Mouse (Mus musculus): ENCODE data around the gene Tnni2. TPM values are rescaled to one million over a fixed set of nuclear protein-coding genes. Genes with fewer than 3 reads are reported as not detected.

The Tnni2 gene
- polyA plus RNA-seq, 1 experiment from 2014 or later = 45.2 TPM

DNA sequence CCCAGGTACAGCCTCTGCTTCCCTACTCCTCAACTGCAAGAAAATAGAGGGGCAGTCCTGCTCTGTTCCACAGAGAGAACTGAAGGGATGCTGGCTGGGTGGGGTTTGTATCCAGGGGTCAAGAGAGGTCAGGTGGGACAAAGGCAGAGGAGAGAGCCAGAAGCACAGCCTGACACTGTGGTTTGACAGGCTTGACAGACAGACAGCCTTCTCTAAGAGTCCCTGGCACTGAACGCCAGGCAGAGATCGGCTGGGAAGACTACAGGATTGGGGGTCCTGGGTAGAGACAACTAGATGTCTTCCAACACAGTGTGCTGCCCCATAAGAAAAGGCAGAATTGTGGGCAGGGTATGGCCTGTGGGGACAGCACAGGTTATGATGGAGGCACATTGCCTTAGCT is 37.0 kb downstream of the Tnni2 start:
- no peaks in the 10 kb centered on the region for H3K27me3 ChIP-seq
- ATAC-seq (ENCODE audit: low FRiP score, low read depth) = no peak
- no peaks in the 10 kb centered on the region for H3K9me3 ChIP-seq
- no peaks in the 10 kb centered on the region for H3K36me3 ChIP-seq
- WGBS = 96% methylated on average over 2 of the region's 2 CpGs
- no peak overlapping the region for H3K9ac ChIP-seq
- no peak overlapping the region for H3K4me2 ChIP-seq (replicated peaks)
- peaks cover 74% of the 10 kb centered on the region for H3K4me1 ChIP-seq
- no peak overlapping the region for H3K4me3 ChIP-seq
- peak overlapping the region; percentile 99; the same call in 1 of the 2 replicates for H3K27ac ChIP-seq

- no peak overlapping the region for H3K4me2 ChIP-seq (replicated peaks)
- no peaks in the 10 kb centered on the region for H3K27me3 ChIP-seq
- no peak overlapping the region for H3K4me3 ChIP-seq
- no peaks in the 10 kb centered on the region for H3K9me3 ChIP-seq
- no peak for ATAC-seq (ENCODE audit: low FRiP score, low read depth)
- peak overlapping the region; percentile 99; the same call in 1 of the 2 replicates for H3K27ac ChIP-seq
- H3K9ac ChIP-seq = no peak overlapping the region
- H3K36me3 ChIP-seq = no peaks in the 10 kb centered on the region
- H3K4me1 ChIP-seq = peaks cover 79% of the 10 kb centered on the region
These were observed 37.7 kb downstream of the Tnni2 start for GRCm38 (mm10) chr7:142479307-142479706.

DNA sequence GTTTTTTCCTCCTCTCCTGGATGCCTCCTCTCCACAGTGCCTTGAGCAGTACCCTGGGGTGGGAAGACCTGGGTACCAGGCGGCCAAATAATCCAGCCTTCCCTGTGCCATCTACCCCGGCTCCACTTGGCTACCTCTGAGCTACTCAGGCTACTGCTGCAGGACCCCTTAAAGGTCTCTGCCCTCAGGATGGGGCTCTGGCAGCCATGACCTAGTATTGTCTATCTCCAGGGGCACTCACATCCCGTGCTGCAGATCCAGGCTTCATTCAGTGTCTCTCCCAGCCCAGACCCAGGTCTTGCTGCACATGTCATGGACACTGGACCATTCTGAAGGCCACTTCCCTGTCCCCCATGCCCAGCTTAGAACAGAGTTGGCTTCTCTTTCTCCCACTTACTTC is 38.3 kb downstream of the Tnni2 start:
- no peak overlapping the region for H3K4me3 ChIP-seq
- no peaks in the 10 kb centered on the region for H3K9me3 ChIP-seq
- WGBS = 94% methylated on average over 3 of the region's 3 CpGs
- ATAC-seq (ENCODE audit: low FRiP score, low read depth) = no peak
- no peaks in the 10 kb centered on the region for H3K27me3 ChIP-seq
- peaks cover 3% of the 10 kb centered on the region; the same call in 1 of the 2 replicates for H3K36me3 ChIP-seq
- H3K9ac ChIP-seq = no peak overlapping the region
- H3K27ac ChIP-seq = peak overlapping the region; percentile 99; the same call in 1 of the 2 replicates
- no peak overlapping the region for H3K4me2 ChIP-seq (replicated peaks)
- H3K4me1 ChIP-seq = peaks cover 79% of the 10 kb centered on the region

GRCm38 (mm10) chr7:142480661-142481060 is 39.1 kb downstream of the Tnni2 start:
- Histone ChIP-seq H3K9ac (0 out of 2 replicates have a peak overlapping the region, but pooled peaks have one; percentile 65), H3K27ac (peak overlapping the region; percentile 99), H3K27me3 (no peaks in the 10 kb centered on the region), H3K36me3 (peaks cover 6% of the 10 kb centered on the region; the same call in 1 of the 2 replicates), H3K4me2 (replicated peaks) (peak overlapping the region; percentile 59), H3K4me1 (peaks cover 79% of the 10 kb centered on the region), H3K9me3 (no peaks in the 10 kb centered on the region), H3K4me3 (no peak overlapping the region)
- 94% methylated on average over 3 of the region's 3 CpGs for WGBS
- ATAC-seq (ENCODE audit: low FRiP score, low read depth) = no peak

GRCm38 (mm10) chr7:142481186-142481567 is 39.6 kb downstream of the Tnni2 start:
- H3K4me3 ChIP-seq = peak overlapping the region; percentile 24; the same call in 1 of the 2 replicates
- peaks cover 7% of the 10 kb centered on the region; the same call in 1 of the 2 replicates for H3K36me3 ChIP-seq
- peak overlapping the region; percentile 59 for H3K4me2 ChIP-seq (replicated peaks)
- peak overlapping the region; percentile 99 for H3K27ac ChIP-seq
- H3K9ac ChIP-seq = peak overlapping the region; percentile 65
- ATAC-seq (ENCODE audit: low FRiP score, low read depth) = no peak
- no peaks in the 10 kb centered on the region for H3K9me3 ChIP-seq
- H3K27me3 ChIP-seq = no peaks in the 10 kb centered on the region
- peaks cover 79% of the 10 kb centered on the region for H3K4me1 ChIP-seq
- WGBS = 10% methylated on average over 5 of the region's 5 CpGs

DNA sequence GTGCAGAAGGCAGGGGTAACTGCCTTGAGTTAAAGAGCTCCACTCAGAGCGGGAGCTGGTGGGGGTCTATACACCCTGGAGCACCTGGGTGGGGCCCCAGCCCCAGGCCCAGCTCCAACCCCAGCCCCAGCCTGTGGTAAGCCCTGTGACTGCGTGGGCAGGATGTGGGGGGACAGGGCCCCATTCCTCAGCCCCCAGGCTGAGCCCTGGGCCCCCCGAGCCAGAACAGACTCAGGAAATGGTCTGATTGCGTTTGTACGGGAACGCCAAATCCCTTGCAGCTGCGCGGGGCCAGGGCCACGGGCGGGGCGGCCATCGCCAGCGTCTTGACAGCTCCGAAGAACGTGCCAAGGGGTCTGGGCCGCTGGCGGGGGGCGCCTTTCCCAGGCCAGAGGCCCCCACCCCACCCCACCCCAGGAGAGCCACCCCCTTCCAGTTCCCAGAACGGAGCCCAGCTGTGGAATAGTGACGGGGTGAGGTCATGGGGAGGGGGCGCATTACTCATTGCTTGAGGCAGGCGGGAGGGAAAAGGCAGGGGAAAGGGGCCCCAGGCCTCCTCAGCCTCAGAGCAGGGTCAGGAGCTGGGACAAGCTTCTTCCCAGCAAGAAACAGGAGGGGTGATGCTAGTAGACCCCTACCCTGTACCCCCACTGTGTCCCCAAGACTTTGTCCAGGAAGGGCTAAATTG is 40.1 kb downstream of the Tnni2 start:
- Histone ChIP-seq H3K27me3 (no peaks in the 10 kb centered on the region), H3K9me3 (no peaks in the 10 kb centered on the region), H3K36me3 (peaks cover 7% of the 10 kb centered on the region; the same call in 1 of the 2 replicates), H3K4me2 (replicated peaks) (peak overlapping the region; percentile 59), H3K27ac (peak overlapping the region; percentile 99), H3K4me3 (peak overlapping the region; percentile 24), H3K4me1 (peaks cover 79% of the 10 kb centered on the region), H3K9ac (peak overlapping the region; percentile 65)
- 2% methylated on average over 22 of the region's 22 CpGs for WGBS
- peak; percentile 89 for ATAC-seq (ENCODE audit: low FRiP score, low read depth)

DNA sequence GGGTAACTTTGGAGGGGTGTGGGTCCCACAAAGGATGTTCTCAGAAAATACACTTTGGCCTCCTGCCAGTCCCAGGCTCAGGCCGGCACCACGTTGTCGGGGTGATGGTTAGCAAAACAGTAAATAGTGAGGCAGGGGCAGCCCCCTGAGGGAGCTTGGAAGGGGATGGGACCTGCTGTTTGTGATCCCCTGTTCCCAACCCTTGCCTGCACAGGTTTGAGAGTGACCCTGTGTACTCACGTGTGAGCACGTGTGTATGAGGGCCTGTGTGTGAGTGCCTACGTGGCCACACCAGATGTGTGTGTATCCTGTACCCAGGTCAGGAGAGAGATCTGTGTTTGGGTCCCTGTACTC is 40.6 kb downstream of the Tnni2 start:
- Histone ChIP-seq H3K9me3 (no peaks in the 10 kb centered on the region), H3K4me3 (peak overlapping the region; percentile 24), H3K27me3 (no peaks in the 10 kb centered on the region), H3K4me2 (replicated peaks) (peak overlapping the region; percentile 59), H3K36me3 (peaks cover 7% of the 10 kb centered on the region; the same call in 1 of the 2 replicates), H3K4me1 (peaks cover 79% of the 10 kb centered on the region), H3K9ac (peak overlapping the region; percentile 65), H3K27ac (peak overlapping the region; percentile 99)
- peak; percentile 1; the same call in 1 of the 2 replicates for ATAC-seq (ENCODE audit: low FRiP score, low read depth)
- WGBS = 3% methylated on average over 6 of the region's 6 CpGs

DNA sequence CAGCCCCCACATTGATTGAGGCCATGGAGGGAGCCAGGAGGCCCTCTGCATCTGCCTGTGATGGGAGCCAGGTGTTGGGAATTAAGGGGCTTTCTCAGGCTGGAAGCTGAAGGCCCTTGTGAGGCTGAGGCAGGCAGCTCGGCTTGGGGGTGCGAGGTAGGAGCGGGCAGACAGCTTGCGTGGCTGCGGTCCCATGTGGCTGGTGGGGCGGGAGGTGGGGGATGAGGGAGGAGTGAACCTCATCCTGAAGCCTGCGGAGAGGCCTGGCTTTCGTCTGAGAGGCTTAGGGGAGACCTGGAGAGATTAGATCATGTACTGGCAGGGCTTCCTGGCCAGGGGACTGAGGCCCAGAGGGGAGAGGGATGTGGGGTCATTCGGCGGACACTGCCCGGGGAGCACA is 41.5 kb downstream of the Tnni2 start:
- Histone ChIP-seq H3K9ac (peak overlapping the region; percentile 48), H3K27me3 (no peaks in the 10 kb centered on the region), H3K4me3 (no peak overlapping the region), H3K27ac (peak overlapping the region; percentile 99), H3K4me2 (replicated peaks) (peak overlapping the region; percentile 59; the same call in 1 of the 2 replicates), H3K36me3 (peaks cover 7% of the 10 kb centered on the region; the same call in 1 of the 2 replicates), H3K4me1 (peaks cover 88% of the 10 kb centered on the region), H3K9me3 (no peaks in the 10 kb centered on the region)
- peak; percentile 12 for ATAC-seq (ENCODE audit: low FRiP score, low read depth)
- WGBS = 19% methylated on average over 11 of the region's 11 CpGs

DNA sequence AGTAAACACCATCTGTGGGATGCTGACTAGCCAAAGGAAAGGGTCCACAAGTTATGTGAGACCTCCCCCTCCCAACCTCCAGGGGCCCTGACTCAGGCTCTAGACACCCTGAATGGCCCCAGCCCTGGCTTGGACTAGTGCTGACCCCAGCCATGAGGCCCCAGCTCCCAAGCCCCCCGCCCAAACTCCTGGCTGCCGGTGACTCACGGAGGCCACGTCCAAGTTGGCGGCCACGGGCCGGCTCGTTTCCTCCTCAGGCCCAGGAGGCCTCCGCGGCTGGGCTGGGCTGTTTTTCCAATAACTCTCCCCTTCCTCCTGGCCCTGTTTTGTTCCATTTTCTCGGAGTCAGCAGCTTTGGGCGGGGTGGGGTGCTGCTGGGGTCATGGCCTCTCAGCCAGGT is 43.2 kb downstream of the Tnni2 start:
- H3K36me3 ChIP-seq = peaks cover 23% of the 10 kb centered on the region
- ATAC-seq (ENCODE audit: low FRiP score, low read depth) = no peak
- H3K4me1 ChIP-seq = peaks cover 92% of the 10 kb centered on the region
- no peaks in the 10 kb centered on the region for H3K27me3 ChIP-seq
- no peaks in the 10 kb centered on the region for H3K9me3 ChIP-seq
- H3K9ac ChIP-seq = peak overlapping the region; percentile 53; the same call in 1 of the 2 replicates
- WGBS = 50% methylated on average over 12 of the region's 12 CpGs
- H3K4me2 ChIP-seq (replicated peaks) = no peak overlapping the region
- peak overlapping the region; percentile 99 for H3K27ac ChIP-seq
- no peak overlapping the region for H3K4me3 ChIP-seq

- WGBS = 20% methylated on average over 8 of the region's 8 CpGs
- Histone ChIP-seq H3K4me1 (peaks cover 73% of the 10 kb centered on the region), H3K36me3 (peaks cover 40% of the 10 kb centered on the region), H3K27ac (peak overlapping the region; percentile 99), H3K27me3 (no peaks in the 10 kb centered on the region), H3K9ac (peak overlapping the region; percentile 50), H3K4me3 (no peak overlapping the region), H3K4me2 (replicated peaks) (peak overlapping the region; percentile 30; the same call in 1 of the 2 replicates), H3K9me3 (no peaks in the 10 kb centered on the region)
- ATAC-seq (ENCODE audit: low FRiP score, low read depth) = peak; percentile 58
These were observed 45.1 kb downstream of the Tnni2 start for GRCm38 (mm10) chr7:142486751-142487162.

DNA sequence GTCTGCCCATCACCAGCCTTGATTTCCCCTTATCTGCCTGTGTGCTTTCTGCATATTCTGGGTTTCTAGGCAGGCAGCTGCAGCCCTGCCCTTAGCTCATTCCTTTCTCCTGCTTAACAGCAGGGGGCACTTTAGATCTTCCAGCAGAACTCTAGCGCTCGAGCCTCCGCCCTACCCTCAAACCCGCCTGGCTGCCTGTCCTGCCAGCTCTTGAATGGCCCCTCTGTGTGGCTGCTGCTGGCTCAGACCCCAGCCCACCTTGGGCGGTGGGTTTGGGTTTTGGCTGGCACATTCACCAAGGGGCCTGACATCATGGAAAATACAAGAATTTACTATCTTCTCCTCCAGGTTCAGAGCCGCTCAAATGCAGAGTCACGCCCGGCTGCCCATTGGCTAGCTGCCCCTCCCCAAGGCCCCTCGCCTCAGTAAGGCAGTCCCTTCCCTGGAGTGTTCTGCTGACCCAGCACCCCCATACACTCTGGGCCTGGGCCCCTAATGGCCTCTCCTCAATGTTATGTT is 45.8 kb downstream of the Tnni2 start:
- H3K9me3 ChIP-seq = no peaks in the 10 kb centered on the region
- no peaks in the 10 kb centered on the region for H3K27me3 ChIP-seq
- peak overlapping the region; percentile 50; the same call in 1 of the 2 replicates for H3K9ac ChIP-seq
- peak overlapping the region; percentile 99 for H3K27ac ChIP-seq
- peaks cover 66% of the 10 kb centered on the region for H3K4me1 ChIP-seq
- no peak overlapping the region for H3K4me3 ChIP-seq
- H3K4me2 ChIP-seq (replicated peaks) = peak overlapping the region; percentile 30
- ATAC-seq (ENCODE audit: low FRiP score, low read depth) = peak; percentile 70
- peaks cover 46% of the 10 kb centered on the region for H3K36me3 ChIP-seq
- WGBS = 12% methylated on average over 9 of the region's 9 CpGs

GRCm38 (mm10) chr7:142488053-142488452 is 46.4 kb downstream of the Tnni2 start:
- Histone ChIP-seq H3K27ac (peak overlapping the region; percentile 99), H3K9me3 (no peaks in the 10 kb centered on the region), H3K4me2 (replicated peaks) (no peak overlapping the region; the same call in 1 of the 2 replicates), H3K4me3 (no peak overlapping the region), H3K36me3 (peaks cover 46% of the 10 kb centered on the region), H3K9ac (no peak overlapping the region), H3K27me3 (no peaks in the 10 kb centered on the region), H3K4me1 (peaks cover 62% of the 10 kb centered on the region)
- ATAC-seq (ENCODE audit: low FRiP score, low read depth) = no peak
- 80% methylated on average over 3 of the region's 3 CpGs for WGBS

All from limb, embryonic 13.5 days (tissue).